Mouse (Mus musculus) right cerebral cortex, postnatal 25 days (tissue): ENCODE data around the gene Vasn.

Experiments used
- DNase-seq: peaks from one replicate; pipeline ENCODE4 v3.0.0; 2022

Gene Vasn

DNA sequence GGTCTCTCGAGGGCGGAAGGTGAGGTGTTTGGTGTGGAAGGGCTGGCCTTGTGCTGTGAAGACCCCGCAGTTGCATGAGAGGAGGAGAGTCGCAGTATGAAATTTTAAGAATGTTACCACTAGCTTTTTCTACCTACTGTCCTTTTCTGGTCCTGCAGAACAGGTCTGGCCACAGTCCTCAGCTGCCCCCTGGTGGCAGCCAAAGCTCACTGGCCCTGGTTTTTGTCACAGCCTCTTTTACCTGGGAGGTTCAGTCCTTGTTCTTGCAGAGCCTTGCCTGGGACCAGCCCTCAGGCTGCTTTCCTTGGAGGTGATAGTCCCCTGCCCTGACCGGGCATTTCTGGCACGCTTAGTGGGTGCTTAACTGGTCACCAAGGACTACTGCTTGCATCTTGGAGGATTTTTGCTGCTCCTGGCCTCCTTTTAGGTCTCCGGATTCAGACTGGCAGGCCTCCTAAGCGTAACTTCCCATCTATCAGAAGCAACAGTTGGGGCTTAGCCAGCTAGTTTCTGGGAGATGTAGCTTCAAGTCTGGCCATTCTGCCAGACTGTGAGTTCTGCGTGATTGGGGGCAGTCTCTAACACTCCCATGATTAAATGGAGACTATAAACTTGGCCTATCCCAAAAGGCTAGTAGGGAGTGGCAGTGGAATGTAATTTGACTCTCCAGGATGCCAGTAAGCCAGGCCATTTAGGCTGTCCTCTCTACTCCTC is 31.8 kb upstream of the Vasn start:
- DNase-seq: peak; percentile 80

DNA sequence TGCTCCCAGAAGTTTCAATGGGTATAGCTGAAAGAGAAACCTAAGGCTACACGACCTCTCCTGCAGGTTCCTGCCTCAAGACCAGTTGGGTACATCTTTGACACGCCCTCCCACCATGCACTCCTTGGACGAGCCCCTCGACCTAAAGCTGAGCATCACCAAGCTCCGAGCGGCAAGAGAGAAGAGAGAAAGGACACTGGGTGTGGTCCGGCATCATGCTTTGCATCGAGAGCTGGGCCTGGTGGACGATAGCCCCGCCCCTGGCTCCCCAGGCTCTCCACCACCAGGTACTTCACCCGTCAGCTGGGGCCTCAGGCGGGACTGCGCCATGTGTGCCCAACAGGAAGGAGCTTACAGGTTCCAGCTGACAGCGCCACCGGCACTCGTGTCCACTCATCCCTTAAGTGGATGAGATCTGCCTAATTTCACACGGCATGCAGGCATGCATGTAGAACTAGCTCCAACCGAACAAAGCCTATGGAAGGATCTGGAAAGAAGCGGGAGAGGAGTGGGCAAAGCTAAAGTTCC is 31.1 kb upstream of the Vasn start:
- DNase-seq: no peak

DNA sequence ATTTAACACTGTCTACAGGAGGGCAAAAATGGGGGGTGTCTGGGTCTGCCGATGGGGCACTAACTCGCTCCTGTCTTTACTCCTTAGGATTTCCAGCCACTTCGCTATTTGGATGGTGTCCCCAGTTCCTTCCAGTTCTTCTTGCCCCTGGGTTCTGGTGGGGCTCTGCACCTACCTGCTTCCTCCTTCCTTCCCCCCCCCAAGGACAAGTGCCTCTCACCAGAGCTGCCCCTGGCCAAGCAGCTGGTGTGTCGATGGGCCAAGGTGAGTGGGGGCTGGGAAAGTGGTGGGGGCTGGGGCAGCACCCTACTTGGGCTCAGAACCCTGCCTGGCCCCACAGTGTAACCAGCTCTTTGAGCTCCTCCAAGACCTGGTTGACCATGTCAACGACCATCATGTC is 28.5 kb upstream of the Vasn start:
- DNase-seq: no peak

DNA sequence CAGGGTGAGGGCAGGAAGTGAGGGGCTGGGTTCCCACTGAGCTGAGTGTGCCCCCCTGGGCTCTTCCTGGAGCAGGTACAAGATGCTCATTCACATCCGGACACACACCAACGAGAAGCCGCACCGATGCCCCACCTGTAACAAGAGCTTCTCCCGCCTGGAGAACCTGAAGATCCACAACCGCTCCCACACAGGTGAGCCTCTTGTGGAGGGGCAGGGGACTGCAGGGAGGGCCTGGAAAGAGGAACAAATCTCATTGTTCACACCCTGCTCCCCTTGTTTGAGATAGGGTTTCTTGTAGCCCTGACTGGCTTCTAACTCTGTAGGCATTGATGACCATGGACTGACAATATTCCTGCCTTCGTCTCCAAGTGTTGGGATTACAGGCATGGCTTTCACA is 28.1 kb upstream of the Vasn start:
- no peak for DNase-seq

DNA sequence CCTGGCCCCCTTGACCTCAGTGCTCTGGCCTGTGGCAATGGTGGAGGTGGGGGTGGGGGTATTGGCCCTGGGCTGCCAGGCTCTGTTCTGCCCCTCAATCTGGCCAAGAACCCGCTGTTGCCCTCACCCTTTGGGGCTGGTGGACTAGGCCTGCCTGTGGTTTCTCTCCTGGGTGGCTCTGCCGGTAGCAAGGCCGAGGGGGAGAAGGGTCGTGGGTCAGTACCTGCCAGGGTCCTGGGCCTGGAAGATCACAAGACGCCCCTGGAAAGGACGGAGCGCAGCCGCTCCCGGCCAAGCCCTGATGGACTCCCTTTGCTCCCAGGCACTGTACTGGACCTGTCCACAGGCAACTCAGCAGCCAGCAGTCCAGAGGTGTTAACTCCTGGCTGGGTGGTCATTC is 26.0 kb upstream of the Vasn start:
- DNase-seq: no peak

DNA sequence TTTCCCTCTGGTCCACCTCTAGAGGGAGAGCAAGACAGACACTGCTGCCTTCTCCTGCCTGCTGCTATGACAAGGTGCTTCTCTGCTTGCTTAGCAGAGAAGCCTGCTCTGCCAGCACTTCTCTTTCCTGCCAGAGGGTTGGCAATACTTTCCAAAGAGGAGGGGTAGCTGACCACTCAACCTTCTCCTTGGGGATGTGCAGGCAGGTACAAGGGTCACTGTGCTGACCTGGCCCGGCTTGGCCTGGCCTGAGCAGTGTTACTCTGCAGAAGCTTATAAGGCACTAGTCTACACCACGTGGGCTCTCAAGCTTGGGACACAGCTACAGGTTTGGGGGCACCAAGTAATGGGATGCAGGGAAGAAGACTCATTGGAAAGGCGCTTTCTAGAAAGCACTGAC is 25.1 kb upstream of the Vasn start:
- DNase-seq: no peak

DNA sequence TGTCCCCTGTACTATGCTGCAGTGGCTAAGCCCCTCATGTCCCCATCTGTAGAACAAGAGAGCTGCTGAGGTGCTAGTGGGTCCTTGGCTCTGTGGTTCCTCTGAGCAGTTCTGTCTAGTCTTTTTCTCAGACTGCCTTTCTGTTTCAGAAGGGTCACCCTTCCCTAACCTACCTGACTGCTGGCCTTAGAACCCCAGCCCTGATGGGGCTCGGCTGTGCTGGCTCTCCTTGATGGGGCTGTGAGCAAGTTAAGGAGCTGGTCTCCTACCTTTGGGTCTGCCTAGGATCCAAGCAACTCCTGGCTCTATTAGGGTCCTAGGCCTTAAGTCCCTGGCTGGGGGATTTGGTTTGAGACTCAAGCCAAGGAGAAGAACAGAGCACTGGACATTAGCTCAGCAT is 24.4 kb upstream of the Vasn start:
- no peak for DNase-seq

DNA sequence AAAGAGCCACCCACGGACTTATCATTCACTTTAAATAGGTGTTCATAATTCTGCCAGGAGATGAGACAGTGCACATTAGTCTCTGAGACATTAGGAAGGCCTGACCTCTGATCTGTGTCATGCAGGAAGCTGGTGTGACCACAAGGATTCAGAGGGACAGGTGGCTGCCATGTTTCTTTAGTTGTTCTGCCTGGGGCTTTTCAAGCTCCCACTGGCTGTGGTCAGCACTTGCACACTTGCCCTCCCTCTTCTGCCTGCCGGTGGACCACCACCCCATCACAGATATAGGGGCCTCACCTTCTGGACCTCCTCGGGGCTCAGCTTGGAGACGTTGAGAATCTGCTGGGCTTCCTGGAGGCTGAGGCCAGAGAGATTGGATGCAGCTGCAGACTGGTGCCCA is 22.9 kb upstream of the Vasn start:
- no peak for DNase-seq

DNA sequence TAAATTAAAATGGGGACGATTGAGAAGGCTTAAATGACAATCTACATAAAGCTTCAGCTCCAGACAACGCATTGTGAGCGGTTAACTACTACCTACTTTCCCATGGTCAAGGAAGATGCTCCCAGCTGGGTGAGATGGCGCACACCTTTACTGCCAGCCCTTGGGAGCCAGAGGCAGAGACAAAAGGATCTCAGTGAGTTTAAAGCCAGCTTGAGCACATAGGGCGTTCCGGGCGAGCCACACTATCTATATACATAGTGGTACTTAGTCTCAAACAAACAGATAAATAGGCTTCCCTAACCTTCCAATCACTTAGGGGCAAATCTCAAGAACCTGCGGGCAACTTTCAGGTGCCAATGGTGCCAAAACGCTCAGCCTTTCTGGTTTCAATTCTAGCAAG is 15.7 kb upstream of the Vasn start:
- DNase-seq: no peak

DNA sequence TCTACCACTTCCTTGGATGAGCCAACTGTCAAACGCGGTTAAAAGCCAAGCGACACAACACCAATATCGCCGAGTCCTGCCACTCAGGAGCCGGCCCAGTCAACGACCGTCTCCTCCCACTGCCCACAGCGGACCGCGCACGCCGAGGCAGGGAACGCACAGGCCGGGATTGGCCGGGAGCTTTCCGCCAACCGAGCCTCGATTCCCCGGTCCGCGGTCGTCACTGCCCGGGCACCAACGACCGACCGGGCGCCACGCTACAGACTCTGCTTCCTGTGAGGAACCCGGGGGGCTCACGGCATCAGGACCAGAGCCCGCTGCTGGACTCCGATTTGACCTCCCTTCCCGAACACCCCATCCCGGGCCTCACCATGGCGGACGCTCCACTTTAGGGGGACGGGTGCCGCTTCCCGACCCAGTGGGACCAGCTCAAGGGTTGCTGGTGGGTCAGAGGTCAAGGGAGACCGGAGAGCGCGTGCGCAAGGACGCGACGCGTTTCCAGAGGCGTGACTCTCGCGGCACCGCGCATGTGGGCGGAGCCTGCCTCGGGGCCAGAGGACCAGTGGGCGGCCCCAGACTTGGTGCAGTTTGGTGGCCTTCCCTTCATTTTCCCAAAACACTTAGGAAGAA is 15.1 kb upstream of the Vasn start, which contains the start of gene Pam16:
Pam16 (minus strand) TSS at position 508 of the 630 bp plus-strand sequence.
- peak; percentile 90 for DNase-seq

DNA sequence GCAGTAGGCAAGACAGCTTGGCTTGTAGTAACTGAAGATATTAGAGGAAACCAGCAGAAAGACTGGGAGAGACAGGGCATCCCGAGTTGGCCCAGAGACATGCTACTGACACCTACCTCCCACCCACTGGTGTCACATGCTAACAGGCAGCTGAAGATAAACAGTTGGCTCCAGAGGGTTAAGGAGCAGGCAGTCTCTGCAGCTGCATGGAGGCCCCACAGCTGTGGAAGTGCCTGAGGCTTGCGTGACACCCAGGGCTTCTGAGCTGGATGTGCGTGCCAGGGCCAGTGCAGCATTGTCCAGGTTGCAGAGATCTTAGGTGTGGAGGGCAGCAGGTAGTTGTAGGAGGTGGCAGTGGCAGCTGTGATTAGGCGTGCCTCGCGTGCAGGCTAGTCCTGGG is 12.6 kb upstream of the Vasn start:
- no peak for DNase-seq

DNA sequence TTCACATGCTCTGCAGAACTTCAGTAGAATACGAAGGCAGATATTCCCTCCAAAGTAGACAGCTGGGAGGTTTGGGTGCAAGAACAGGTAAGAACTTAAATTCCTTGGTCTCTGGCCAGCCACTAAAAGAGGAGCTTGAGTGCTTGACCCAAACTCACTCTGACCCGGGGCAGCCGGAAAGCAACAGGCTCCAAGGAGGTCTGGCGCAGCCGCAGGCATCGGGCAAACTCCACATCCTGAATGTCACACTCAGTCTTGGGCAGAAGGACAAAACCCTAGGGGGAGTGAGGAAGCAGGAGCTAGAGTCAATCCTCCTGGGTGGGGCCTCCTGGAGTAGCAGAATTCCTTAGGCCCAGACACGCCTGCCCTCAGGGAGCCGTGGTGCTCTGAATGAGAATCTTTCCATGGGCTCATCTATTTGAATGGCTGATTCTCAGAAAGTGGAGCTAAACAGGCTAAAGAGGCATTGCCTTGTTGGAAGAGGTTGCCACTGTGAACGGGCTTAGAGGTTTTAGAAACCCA is 10.8 kb upstream of the Vasn start:
- no peak for DNase-seq

DNA sequence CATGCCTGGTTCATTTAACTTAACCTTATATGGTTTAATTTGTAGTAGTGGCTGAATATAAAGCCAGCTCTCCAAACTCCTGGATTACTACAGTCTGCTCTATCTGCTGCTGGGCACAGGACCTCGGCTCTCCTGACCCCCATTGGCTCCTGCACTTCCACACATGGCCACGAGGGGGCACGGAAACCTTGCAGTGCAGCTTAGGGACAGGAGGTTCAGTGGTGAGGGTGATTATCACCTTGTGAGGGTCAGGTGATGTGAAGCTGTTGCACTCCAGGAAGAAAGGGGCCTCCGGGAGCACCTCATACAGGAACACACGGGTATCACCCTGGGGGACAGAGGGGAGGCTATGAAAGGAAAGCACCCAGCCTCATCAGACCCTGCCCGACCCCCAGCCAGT is 9.8 kb upstream of the Vasn start:
- peak; percentile 60 for DNase-seq

DNA sequence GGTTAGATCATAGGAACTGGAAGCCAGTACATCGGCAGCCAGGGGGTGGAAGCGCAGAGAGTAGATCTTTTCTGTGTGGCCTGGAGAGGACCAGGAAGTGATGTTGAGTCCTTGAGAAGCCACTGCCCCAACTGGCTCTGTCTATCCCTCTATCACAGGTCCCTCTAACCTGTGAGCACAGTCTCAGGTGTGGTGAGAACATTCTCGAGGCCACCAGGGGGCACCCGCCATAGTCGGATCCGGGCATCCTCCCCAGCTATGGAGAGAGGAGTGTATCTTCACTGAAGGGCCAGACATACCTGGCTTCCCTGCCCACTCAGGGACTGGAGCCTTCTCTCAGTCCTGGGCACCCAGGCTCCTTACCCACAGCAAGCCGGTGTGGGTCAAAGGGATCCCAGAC is 7.7 kb upstream of the Vasn start:
- DNase-seq: no peak

DNA sequence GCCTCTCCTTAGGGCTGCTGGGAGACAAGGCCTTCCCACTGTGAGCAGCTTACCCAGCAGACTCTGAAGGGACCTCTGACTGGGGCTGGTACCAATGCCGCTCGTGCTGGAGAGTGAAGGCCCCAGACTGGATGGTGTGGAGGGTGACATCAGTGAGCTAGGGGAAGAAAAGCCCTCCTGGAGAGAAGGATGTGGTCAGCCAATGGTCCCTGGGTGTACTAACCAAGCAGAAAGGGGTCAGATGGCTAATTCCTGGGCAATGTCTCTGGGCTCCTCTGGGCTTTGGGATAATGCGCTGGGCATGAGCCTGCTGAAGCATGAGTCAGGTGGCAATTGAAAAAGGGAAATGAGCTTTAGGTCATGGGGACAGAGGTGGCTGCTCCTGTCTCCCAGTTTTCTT is 6.1 kb upstream of the Vasn start:
- no peak for DNase-seq

DNA sequence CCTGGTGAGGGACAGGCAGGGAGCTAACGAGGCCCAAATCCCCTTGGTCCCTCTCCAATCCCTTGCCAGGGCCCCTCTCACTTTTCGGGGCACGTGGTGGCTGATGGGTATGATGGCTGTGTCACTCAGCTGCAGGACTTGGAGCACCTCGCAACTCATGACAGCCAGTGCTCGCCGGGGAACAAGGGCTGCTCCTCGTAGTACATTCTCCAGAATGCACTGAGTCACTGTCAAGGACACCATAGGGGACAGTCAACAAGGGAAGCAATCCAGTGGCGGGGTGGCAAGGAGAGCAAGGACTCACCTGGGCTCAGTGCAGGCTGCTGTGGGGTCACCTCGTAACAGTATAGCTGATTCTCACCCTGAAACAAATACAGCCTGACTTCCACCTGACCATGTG is 5.1 kb upstream of the Vasn start:
- no peak for DNase-seq

DNA sequence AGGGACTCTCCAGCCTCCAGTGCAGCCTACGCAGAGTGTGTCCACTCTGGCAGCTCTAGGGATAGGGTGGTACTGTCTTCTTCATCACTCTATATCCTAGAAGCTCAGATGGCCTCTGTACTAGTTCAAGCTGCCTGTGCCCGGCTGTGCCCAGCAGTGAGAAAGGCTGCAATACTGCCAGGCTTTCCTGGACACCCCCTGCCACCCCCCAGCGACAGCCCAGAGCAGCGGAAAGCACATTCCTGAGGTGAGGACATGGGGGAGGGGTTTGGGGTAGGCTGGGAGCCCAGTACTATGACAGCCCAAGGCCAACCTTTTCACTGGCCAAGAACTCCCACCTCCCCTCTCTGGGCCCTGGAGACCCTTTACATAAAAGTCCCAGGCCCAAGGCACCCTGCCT is 4.0 kb upstream of the Vasn start:
- DNase-seq: no peak

DNA sequence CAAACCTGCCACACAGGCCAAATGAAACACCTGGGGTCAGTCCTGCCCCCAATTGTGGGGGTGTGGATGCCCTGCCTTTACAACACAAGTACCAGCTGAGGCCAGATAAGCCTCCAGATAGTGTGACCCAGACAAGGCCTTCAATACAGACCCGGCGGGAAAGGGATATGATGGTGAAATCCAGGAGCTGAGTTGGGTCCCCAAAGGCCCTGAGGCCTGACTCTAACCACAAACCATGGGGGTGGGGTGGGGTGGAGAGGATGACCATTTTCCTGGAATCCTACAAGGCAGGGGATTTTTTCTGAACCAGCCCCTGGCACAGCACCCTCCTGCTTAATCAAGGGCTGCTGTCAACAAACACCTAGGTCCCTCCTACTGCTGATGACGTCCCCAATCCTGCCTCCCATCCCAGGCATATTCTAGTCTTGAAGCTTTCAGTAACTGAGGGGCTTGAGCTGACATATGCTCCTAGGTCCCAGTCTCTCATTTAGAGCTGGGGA is 800 bp upstream of the Vasn start:
- no peak for DNase-seq

DNA sequence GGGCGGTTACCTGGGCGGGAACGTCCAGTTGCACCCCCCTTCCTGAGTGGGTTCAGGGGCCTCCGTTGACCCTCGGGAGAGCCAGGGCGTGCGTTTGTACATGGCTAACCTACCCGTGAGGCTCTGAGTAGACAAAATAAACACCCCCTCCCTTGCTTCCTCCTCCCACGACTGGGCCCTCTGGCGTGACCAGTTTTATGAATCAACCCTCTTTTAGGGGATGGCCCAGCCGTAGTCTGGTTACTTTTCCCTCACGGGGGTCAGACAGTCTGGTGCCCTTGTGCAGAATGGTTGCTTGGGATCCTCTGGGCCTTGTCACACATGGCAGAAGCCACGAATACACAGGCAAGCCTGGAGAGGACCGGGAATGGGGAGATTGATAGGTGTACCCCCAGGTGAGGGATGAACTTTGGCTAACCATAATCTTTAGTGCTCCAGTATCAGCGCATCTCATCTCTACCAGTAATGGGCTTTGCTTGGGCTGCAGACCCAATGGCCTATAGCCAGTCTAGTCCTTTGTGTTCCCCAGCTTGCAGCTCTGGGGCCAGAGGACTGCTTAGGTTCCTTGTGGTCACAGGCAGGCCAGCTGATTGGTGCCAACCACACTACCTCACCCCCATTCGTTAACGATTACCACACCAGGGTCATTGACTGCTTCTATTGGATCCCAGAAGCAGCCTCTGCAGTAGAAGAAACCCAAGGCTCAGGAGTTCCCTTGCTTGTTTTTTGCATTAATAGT is 695 bp downstream of the Vasn start:
- DNase-seq: no peak

DNA sequence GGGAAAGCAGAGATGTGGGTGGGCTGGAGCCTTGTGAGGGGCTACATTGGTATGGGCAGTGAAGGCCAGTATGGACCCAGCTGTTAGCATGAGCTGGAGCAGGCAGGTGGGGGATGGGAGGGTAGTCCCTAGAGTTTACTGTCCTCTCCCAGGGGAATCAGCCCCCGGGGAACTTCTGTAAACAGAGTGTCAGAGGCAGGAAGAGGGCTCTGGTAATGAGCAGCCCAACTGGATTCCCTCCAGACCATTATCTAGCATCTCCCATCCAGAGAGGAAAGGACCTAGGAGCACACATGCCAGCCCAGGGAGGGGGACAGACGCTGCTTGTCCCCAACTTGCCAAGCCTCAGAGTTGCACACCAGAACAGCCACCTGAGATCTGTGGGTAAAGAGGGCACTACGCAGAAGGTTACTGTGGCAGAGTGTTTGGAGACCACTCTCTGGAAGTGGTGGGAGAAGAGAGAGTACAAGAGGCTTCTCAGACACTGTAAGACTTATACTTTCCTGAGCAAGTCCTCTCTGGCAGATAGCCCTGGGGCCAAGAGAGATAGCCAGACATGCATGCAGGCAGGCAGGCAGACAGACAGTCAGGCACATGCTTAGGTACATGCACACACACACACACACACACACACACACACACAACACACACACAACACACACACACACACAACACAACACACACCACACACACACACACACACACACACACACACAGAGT is 1.5 kb downstream of the Vasn start:
- no peak for DNase-seq

DNA sequence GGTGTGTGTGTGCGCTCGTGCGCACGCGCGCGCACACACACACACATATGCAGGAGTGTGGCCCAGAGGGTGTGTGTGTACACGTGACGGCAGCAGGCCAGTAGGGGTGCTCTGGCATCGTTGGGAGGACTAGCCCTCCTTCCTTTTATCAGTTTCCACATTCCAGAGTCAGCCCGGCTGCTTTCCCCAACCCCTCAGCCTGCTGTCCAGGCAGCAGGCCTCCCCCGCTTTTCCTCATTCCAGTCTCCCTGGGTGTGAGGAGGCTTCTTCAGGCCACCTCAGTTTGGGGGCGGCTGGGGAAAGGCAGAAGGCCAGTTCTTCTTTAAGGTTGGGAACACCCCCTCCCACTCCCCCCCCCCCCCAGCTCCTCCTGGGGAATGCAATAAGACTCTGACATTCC is 2.4 kb downstream of the Vasn start:
- DNase-seq: peak; percentile 67

DNA sequence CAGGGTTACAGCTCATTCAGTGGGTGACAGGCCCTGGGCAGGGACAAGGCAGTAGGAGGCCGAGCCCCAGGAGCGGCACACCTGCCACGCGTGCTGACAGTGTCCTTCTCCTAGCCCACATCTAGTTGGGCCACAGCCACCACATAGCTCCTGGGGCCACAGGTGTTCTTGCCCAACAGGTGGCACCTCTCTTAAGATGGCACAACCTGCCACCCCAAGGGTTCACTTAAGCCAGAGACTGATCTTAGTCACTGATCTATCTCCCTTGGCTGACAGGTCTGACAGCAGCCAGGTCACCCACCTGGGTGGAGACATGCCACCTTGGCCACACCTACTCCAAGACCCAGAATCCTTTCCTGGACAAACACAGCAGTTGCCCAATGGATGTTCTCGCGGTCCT is 3.2 kb downstream of the Vasn start:
- no peak for DNase-seq
